Comparison of ENCODE assay signal across 21 mouse cellular contexts in genomic region chr5:16560247-16560646, GRCm38 (mm10).
"Had no signal": no experiment of that assay in that cellular context is flagged by ENCODE, and none has a peak within 500 bp of the region (broad histone marks: within the 10 kb centered on the region; RNA-seq: fewer than 3 reads in every experiment).

No protein-coding gene starts in this region.

- ATAC-seq: forebrain, embryonic 13.5 days; forebrain, embryonic 14.5 days; forebrain, embryonic 15.5 days; forebrain, embryonic 16.5 days; forebrain, postnatal 0 days had no signal

- DNase-seq: cerebellum, adult 8-10 months; cerebellum, adult 9-10 months; cerebellum, adult 9-11 months; cerebellum, postnatal 10 days; cerebellum, postnatal 14 days; cerebellum, postnatal 25 days; cerebellum, postnatal 36 days; embryo, embryonic 11 days; forebrain, postnatal 0 days; gastrocnemius, adult 2 months; gastrocnemius, postnatal 10 days; gastrocnemius, postnatal 14 days; gastrocnemius, postnatal 25 days; gastrocnemius, postnatal 36 days; heart, adult 11 months; heart, adult 18-20 months; heart, adult 2 months had no signal
